Mouse (Mus musculus): ENCODE measurements around the gene Lxn.
A peak's percentile ranks its signal among the peaks of the same experiment; 100 is the strongest.

Gene Lxn

DNA sequence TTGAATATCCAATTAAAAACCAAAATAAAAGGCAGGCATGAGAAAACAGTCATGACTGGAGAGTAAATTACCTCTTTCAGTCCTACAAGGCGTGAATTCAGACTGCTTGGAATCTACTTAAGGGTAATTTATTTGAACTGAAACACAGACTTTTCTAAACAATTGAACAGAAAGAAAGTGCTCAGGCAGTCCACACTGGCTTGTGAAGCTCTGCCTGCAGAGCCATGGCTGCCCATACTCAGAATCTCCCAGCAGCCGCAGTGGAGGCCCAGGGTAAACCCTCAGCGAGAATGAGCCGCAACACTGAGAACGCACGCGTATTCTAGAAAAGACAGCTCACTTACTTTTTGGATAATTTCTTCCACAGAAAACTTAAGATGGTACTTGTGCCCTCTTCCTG lies 1.7 kb downstream of the Lxn start:
- no peak for DNase-seq (ENCODE audit: low spot score in 2 of 2)

DNA sequence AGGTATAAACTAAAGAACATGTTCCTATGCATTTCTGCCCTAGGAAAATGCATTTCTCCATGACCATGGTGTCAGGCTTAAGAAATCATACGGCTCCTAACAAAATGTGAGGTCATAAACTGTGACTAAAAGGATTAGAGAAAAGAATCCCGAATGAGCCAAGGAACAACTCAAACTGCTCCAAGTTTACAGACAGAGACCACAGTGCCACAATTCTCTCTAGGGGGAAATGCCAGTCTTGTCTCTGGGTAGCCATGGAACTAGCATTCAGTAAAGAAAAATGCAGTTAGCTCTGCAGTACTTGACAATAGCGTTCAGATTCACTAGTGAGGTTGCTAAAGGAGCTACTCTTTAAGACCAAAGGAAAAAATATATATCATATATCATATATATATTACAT lies 3.8 kb downstream of the Lxn start:
- no peak for DNase-seq (ENCODE audit: low spot score in 2 of 2)

DNA sequence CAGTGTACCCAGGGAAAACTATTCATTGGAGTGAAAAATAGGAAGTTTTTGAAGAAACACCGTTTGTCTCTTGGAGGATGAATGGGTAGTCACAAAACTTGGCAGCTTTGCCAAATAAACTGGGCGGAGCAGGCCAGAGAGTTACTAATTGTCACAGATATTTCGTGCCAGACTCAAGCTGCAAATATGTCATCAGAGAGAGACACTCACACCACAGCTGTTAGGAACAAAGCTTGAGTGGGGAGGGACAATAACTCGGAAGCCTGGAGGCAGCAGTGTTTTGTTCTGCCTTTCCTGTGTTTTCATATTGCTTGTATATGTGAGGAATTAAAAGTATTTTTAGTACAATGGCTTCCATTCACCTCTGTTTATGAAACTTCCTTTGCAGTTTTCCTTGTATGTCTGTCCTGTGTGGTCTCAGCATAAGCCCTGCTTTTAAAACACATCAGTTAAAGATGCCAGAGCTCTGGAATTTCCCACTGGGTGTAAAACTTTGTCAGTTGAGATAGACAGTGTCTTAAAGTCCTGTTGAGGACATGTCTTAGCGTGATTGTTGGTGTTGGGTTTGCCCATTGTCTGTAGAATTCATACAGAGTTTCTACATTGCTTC lies 13.0 kb downstream of the Lxn start:
- no peak for DNase-seq (ENCODE audit: low spot score in 2 of 2)

DNA sequence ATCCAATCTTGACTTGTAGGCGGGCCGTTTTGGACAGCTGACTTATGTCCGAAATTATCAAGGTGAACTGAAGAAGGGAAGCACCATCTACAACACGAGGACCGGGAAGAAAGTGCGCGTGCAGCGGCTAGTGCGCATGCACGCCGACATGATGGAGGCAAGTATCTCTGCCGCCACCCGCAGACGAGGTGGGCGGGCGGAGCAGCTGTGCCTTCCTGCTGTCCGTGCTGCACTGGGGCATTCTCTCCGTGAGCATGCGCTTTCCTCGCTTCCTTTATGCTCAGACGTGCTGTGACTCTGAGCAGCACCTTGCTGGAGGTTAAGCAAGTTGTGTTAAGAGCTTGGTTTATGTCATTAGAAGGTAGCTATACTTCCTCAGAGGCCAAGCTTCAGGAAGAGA lies 14.1 kb downstream of the Lxn start:
- no peak for DNase-seq (ENCODE audit: low spot score in 2 of 2)

DNA sequence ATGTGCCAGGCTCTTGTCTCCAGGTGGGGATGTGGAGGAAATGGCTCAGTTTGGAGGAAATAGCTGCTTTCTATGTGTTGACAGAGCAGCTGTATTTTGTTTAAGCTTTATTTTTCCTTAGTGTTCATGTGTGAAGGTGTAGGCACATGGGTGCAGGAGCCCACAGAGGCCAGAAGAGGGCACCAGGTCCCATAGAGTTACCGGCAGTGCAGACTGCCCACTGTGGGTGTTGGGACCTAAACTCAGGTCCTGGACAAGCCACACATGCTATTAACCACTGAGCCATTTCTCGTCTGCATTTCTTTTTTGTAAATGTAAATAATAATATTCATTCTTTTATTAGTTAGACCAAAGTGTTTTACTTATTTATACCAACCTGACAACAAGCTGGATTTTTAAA lies 16.6 kb downstream of the Lxn start:
- DNase-seq (ENCODE audit: low spot score in 2 of 2): no peak

GRCm38 (mm10) chr3:67434011-67434410 lies 29.7 kb downstream of the Lxn start:
- no peak for DNase-seq (ENCODE audit: low spot score in 2 of 2)

DNA sequence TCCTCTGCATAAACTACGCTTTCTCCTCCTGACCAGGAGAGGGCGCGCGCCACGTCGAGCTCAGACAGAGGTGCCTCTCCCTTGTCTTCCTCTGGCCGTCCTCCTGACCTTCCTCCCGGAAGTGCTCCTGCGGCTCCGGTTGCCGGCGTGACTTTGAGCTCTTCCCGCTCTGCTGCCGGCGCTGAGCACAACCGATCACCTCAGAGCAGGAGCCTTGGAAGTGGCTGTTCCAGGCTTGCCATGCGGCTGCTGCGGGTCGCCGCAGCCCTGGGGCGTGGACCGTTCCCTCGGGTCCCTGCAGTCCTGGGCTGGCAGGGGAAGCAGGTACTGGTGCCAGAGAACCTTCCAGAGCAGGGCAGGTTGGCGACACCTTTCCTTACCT lies 33.7 kb downstream of the Lxn start, which contains the start of gene Gfm1:
TSS of gene Gfm1 (plus strand) at position 98 of the 382 bp plus-strand sequence.
- DNase-seq (ENCODE audit: low spot score in 2 of 2): peak; percentile 78 to 86

GRCm38 (mm10) chr3:67429338-67429998 lies 34.3 kb downstream of the Lxn start:
- DNase-seq (ENCODE audit: low spot score in 2 of 2): no peak

Measured in right cerebral cortex, postnatal 36 days (tissue).